Mouse (Mus musculus) hematopoietic stem cell, adult 5-6 weeks (primary cell): ENCODE results near the gene Ero1lb. TPM values are rescaled to one million over a fixed set of nuclear protein-coding genes. Genes with fewer than 3 reads are reported as not detected.
"Not testable (repeated sequence)": the region's sequence is repeated elsewhere in the genome, so short reads cannot be mapped to it uniquely, and the experiment has no call there.

Source experiments
- ATAC-seq, 2 experiments: fragments of 125-278 bp in 1 of 2; replicated peaks in 1 of 2; 2 replicates each; pipeline ENCODE4 v1.8.0; 2016 to 2017; ENCODE audit warnings: inconsistent platforms in 2 of 2, mild to moderate bottlenecking in 2 of 2, moderate number of reproducible peaks in 2 of 2, low read depth in 1 of 2, moderate TSS enrichment in 1 of 2; ENCODE audit not compliant: low FRiP score in 2 of 2, poor library complexity in 2 of 2, severe bottlenecking in 2 of 2, insufficient read depth in 1 of 2, low TSS enrichment in 1 of 2
- total RNA-seq: library from RNA; stranded (forward); fragments of 172-1452, 232-1000 nt; gene quantifications from 2 replicates; pipeline ENCODE4 v1.2.3, GENCODE M21; 2017

Gene Ero1lb
- total RNA-seq, 1 experiment from 2014 or later, result 7.4 TPM

DNA sequence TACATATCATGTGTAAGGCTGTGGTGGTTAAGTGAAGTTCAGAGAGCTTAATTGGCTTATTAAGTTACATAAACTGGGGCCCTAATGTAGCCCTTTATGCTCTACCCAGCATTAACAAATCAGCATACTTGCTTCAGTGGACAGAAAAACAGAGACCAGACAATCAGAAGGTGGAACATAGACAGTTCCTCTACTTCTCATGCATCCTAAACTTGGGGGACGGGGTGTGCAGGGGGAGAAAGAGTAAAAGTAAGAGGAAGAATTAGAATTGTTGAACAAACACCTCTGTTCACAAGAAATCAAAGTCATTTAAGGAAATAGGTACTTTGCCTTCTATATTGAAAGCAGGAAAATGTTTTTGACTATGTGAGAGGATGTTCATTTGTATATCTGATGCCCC is 2.3 kb downstream of the Ero1lb start:
- ATAC-seq, result no peak

GRCm38 (mm10) chr13:12568597-12569469 is 3.2 kb downstream of the Ero1lb start:
- ATAC-seq, result no peak

- ATAC-seq, result no peak
Measured at GRCm38 (mm10) chr13:12569741-12570140, 4.1 kb downstream of the Ero1lb start.

DNA sequence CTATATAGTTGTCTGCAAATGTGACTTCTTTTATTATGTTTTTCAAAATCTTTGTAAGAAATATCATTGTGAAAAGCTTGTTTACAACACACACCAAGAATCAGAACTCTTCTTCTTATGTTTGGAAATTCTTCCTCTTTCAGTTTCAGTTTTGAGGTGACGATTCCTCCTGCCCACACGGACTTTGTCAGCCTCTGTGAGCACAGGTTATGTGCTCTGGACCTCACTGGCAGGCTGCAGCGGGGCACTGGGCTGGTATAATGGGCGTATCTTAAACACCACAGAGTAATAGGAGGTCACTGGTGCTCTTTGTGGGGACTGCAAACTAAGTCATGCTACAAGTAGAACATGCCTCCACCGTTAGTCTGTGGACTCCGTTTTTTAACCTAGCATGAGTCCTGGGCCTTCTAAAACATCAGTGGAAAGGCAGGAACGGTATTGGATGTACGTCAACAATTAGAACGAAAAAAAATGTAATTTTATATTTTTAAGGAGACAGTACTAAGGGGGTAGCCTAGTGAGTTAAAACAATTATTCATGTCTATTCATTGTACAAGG is 9.4 kb downstream of the Ero1lb start:
- peak; percentile 84 to 91 for ATAC-seq

DNA sequence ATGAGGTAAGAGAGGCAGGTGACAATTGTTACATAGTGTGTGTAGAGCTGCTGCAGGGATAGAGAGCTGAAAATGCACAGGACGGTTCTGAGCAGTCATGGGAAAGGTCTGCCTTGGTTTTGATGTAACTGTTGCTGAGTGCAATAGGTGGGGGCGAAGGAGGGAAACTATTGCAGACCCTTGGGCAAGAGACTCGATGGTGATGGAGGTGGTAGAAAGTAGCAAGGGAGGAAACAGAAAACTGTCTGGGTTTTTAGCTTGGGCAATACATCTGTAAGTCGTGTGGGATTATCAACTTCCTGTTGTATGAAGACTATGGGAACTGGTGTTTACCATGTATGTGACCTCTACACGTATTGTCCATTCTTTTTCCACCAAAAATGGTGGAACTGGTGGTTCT is 12.5 kb downstream of the Ero1lb start:
- ATAC-seq, result peak in 1 of 2 experiments; percentile 18; a peak in 1 of 4 replicates

GRCm38 (mm10) chr13:12589003-12589402 is 23.3 kb downstream of the Ero1lb start:
- peak; percentile 81 for ATAC-seq

DNA sequence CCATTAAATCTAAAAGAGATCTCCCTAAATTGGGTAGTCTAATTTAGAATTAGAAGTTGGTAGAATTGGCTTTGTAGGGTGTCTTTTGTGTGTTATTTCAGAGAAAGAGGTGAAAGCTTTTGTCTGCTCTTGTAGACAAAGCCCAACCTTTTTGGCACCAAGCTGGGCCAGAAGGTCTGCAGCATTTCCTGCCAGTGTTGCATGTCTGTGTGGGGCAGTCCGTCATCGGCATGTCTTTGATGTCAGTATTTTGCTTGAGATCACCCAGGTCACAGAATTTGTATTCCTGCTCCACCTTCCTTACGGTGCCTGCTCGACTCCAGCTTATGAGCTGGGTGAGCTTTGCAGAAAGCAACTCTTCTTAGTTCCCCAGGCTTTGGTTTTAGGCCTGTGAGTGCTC is 31.4 kb downstream of the Ero1lb start:
- ATAC-seq, result not testable (repeated sequence)

DNA sequence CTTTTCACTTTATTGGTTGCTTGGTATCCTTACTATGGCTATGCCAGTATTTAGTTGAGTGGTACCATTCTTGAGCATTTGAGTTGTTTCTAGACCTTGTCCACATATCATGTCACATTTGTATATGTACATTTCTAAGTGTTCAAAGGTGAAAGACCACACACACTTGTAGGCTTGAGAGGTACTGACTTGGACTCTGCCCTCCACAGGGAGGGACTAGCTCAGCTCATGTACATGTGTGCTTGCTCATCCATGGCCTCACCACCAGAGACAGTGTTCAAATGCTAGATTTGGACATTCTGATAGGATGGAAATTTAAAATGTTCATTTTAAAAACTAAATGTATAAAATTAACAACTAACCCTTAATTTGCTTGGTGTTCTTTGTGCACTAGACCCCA is 44.5 kb downstream of the Ero1lb start:
- not testable (repeated sequence) for ATAC-seq

DNA sequence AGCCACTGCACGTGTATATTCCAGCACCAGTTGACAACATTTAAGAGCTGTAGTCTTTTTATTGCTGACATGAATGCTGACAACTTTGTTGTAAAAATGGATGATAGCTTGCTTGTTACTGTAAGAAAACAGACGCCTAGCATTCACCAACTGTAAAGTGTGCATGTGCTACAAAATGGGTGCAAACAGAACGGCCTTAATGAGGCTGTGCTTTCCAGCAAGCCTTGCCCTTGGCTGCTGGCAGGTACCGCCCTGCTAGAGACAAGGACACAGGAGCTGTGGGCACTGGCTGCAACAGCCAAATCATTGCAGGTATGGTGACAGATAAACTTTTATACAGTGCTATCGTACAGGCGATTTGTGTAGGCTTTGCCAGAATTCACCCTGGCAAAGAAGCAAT is 48.4 kb downstream of the Ero1lb start:
- not testable (repeated sequence) for ATAC-seq

- not testable (repeated sequence) for ATAC-seq
Measured at GRCm38 (mm10) chr13:12614591-12614990, 48.9 kb downstream of the Ero1lb start.

DNA sequence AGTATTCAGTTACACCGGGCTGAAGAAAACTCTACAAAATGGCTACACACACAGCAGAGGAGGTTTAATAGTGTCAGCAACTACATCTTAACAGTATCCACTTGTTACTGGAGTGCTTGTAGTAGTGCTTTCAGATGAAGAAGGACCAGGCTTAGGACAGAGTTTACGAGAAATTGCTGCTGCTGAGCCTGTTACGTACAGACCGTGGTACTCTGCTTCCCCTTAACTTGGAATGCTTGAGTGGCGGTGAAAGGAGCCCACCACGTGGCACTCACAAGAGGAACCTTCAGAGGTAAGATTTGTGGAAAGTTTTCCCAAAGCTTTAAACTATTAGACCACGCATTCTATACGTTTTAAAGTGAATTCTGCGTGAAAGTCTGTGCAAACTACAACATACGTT is 49.3 kb downstream of the Ero1lb start:
- not testable (repeated sequence) for ATAC-seq

- not testable (repeated sequence) for ATAC-seq
Measured at GRCm38 (mm10) chr13:12616489-12616888, 50.8 kb downstream of the Ero1lb start.

DNA sequence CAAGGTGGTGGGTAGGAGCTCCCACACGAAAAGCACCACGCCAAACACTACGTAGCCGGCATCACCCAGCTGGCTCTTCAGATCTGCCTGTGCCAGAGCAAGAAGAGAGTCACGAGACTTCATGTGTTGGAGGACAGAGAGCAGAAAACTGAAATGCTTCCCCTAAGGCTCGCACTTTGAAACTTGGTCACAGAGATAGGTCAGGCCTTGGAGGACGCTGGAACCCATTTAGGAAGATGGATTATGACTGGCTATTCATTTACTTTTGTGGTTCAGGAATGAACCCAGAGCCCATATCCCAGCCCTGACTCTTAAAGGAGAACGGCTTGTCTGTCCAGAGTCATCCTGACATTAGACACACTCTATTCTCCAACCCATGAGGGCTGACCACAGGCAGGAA is 54.1 kb downstream of the Ero1lb start:
- not testable (repeated sequence) for ATAC-seq

DNA sequence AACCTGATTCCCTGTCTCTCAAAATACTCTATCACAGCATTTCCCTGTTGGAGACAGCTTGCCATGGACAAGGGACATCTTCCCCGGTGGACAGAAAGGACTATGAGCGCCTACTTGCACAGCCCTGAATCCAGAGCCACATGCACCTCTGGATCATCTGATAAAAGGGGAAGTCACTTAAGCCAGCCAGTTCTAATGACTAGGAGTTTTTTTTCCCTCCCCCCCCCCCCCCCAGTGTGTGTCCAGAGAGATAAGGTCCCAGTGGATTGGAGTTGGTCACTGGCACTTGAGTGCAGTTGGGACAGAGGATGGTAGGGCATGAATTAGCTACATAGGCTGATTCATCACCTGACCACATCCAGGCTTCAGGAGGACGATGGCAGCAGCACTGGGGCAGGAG is 60.4 kb downstream of the Ero1lb start:
- peak; percentile 30 to 41; a peak in 2 of 4 replicates for ATAC-seq

- peak; percentile 43 to 47; a peak in 2 of 4 replicates for ATAC-seq
Measured at GRCm38 (mm10) chr13:12627746-12628145, 62.1 kb downstream of the Ero1lb start.

GRCm38 (mm10) chr13:12628181-12628580 is 62.5 kb downstream of the Ero1lb start:
- not testable (repeated sequence) for ATAC-seq

- ATAC-seq, result not testable (repeated sequence)
Measured at GRCm38 (mm10) chr13:12630252-12630651, 64.6 kb downstream of the Ero1lb start.

- peak; percentile 95 to 97 for ATAC-seq
Measured at GRCm38 (mm10) chr13:12634941-12635588, 69.4 kb downstream of the Ero1lb start.
